Mouse (Mus musculus) heart, embryonic 14.5 days (tissue): Measurements from ENCODE around the gene Mindy1. TPM values are rescaled to one million over a fixed set of nuclear protein-coding genes. Genes with fewer than 3 reads are reported as not detected.
A peak's percentile ranks its signal among the peaks of the same experiment; 100 is the strongest.

ENCODE experiments used
- ATAC-seq: fragments of 200-750 bp; cut with Nextera tagmentation; 2 replicates; pipeline ENCODE4 v1.8.0; 2017; ENCODE audit warnings: low read depth, moderate TSS enrichment; ENCODE audit not compliant: insufficient number of reproducible peaks, insufficient read depth, low FRiP score
- H3K27ac ChIP-seq, 2 experiments: fragments of 200-500 bp in 1 of 2; fragments of 300-500 bp in 1 of 2; sonication (generic) in 1 of 2; replicated peaks in 1 of 2; 2 replicates each; pipeline ENCODE4 v1.5.1; 2012 to 2014; ENCODE audit warnings: low read depth in 2 of 2, low read length in 2 of 2, control low read depth in 1 of 2, mild to moderate bottlenecking in 1 of 2, mixed read lengths in 1 of 2; ENCODE audit not compliant: control insufficient read depth in 1 of 2, insufficient read depth in 1 of 2
- H3K27me3 ChIP-seq: fragments of 300-500 bp; sonication (generic); 2 replicates; pipeline ENCODE4 v1.6.1; 2014; ENCODE audit warnings: mild to moderate bottlenecking, low read length, control low read depth; ENCODE audit not compliant: control insufficient read depth, insufficient read depth
- H3K36me3 ChIP-seq: fragments of 300-500 bp; sonication (generic); 2 replicates; pipeline ENCODE4 v1.6.1; 2014; ENCODE audit warnings: mild to moderate bottlenecking, control low read depth, low read length, mixed read lengths; ENCODE audit not compliant: control insufficient read depth, insufficient read depth
- H3K4me1 ChIP-seq, 2 experiments: fragments of 200-500 bp in 1 of 2; fragments of 300-500 bp in 1 of 2; sonication (generic) in 1 of 2; 2 replicates each; pipeline ENCODE4 v1.6.1; 2012 to 2014; ENCODE audit warnings: low read length in 2 of 2, control low read depth in 1 of 2, mixed read lengths in 1 of 2; ENCODE audit not compliant: control insufficient read depth in 2 of 2, insufficient read depth in 2 of 2
- H3K4me2 ChIP-seq: fragments of 300-500 bp; sonication (generic); 2 replicates; pipeline ENCODE4 v1.6.1; 2014; ENCODE audit warnings: mild to moderate bottlenecking, low read length
- H3K4me3 ChIP-seq, 2 experiments: fragments of 200-500 bp in 1 of 2; fragments of 300-500 bp in 1 of 2; sonication (generic) in 1 of 2; 2 replicates each; pipeline ENCODE4 v1.5.1; 2012 to 2014; ENCODE audit warnings: low read length in 2 of 2, mild to moderate bottlenecking in 2 of 2, control low read depth in 1 of 2, low read depth in 1 of 2, moderate library complexity in 1 of 2; ENCODE audit not compliant: control insufficient read depth in 1 of 2, insufficient read depth in 1 of 2
- H3K9ac ChIP-seq: fragments of 300-500 bp; sonication (generic); 2 replicates; pipeline ENCODE4 v1.6.1; 2014; ENCODE audit warnings: mild to moderate bottlenecking, low read length
- H3K9me3 ChIP-seq: fragments of 300-500 bp; sonication (generic); 2 replicates; pipeline ENCODE4 v1.6.1; 2016; ENCODE audit warnings: low read length, control low read depth; ENCODE audit not compliant: control insufficient read depth
- WGBS: fragments of 180-500 bp; shearing (Covaris S2); extraction: QIAGEN DNeasy Blood & Tissue Kit; methylation state at CpG from one replicate; pipeline ENCODE4 v1.1.7; 2014; 5-methylcytosine and 5-hydroxymethylcytosine counted together
- polyA plus RNA-seq: library from polyadenylated mRNA; unstranded; fragments of >200 nt; fragmentation: Nextera tagmentation; extraction: Ambion mirVana; gene quantifications from 2 replicates; pipeline ENCODE4 v1.2.1, GENCODE M21; 2014

The Mindy1 gene
- polyA plus RNA-seq, 1 experiment from 2014 or later: 28.8 TPM

- ATAC-seq: no peak
- H3K9me3 ChIP-seq: no peaks in the 10 kb centered on the region
- 16% methylated on average over 8 of the region's 8 CpGs for WGBS
- no peaks in the 10 kb centered on the region; the same call in 1 of the 2 replicates for H3K36me3 ChIP-seq
- H3K4me3 ChIP-seq: peak overlapping the region; percentile 83 to 96
- H3K27ac ChIP-seq: peak overlapping the region; percentile 91 to 96
- peaks cover 8 to 30% of the 10 kb centered on the region in 2 experiments for H3K4me1 ChIP-seq
- H3K27me3 ChIP-seq: no peaks in the 10 kb centered on the region
- H3K9ac ChIP-seq: peak overlapping the region; percentile 94
- peak overlapping the region; percentile 89 for H3K4me2 ChIP-seq
These were observed 398 bp upstream of the Mindy1 start for GRCm38 (mm10) chr3:95280747-95281146.

GRCm38 (mm10) chr3:95282381-95282864 lies 1.3 kb downstream of the Mindy1 start:
- peak overlapping the region; percentile 82 to 83 for H3K4me3 ChIP-seq
- H3K4me2 ChIP-seq: peak overlapping the region; percentile 89
- H3K27me3 ChIP-seq: no peaks in the 10 kb centered on the region
- peak overlapping the region; percentile 96 to 99 for H3K27ac ChIP-seq
- WGBS: 1% methylated on average over 11 of the region's 11 CpGs
- peaks cover 4% of the 10 kb centered on the region; the same call in 1 of the 2 replicates for H3K36me3 ChIP-seq
- peaks cover 5 to 23% of the 10 kb centered on the region in 2 experiments for H3K4me1 ChIP-seq
- no peak for ATAC-seq
- no peaks in the 10 kb centered on the region for H3K9me3 ChIP-seq
- H3K9ac ChIP-seq: peak overlapping the region; percentile 94

- H3K36me3 ChIP-seq: peaks cover 10% of the 10 kb centered on the region
- under 1% methylated on average over 49 of the region's 51 CpGs for WGBS
- ATAC-seq: peak; percentile 62
- H3K27ac ChIP-seq: peak overlapping the region; percentile 96 to 99
- H3K9me3 ChIP-seq: no peaks in the 10 kb centered on the region
- H3K4me2 ChIP-seq: peak overlapping the region; percentile 89
- H3K27me3 ChIP-seq: no peaks in the 10 kb centered on the region
- H3K4me3 ChIP-seq: peak overlapping the region; percentile 82 to 83
- H3K9ac ChIP-seq: peak overlapping the region; percentile 94
- peaks cover 3 to 19% of the 10 kb centered on the region in 2 experiments for H3K4me1 ChIP-seq
These were observed 1.9 kb downstream of the Mindy1 start for GRCm38 (mm10) chr3:95282865-95283588.

DNA sequence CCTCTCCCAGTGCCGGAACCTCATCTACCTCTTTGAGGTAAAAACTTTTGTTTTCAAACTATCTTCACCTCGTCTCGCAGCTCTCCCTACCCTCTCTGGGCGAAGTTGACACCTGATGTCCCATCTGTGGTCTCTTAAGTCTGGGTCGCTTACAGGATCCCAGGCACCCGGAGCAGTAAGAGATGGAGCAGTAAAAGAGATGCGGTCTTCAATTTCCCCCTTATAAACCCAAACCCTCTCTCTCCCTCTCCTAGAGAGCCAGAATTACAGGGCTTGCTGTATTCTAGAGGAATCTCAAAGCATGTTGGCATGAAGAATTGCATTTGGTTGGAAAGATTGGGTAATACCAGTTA lies 2.4 kb downstream of the Mindy1 start:
- ATAC-seq: no peak
- under 1% methylated on average over 7 of the region's 7 CpGs for WGBS
- Histone ChIP-seq H3K36me3 (peaks cover 16% of the 10 kb centered on the region), H3K9ac (peak overlapping the region; percentile 94), H3K4me1 (peaks cover 3 to 16% of the 10 kb centered on the region in 2 experiments), H3K27me3 (no peaks in the 10 kb centered on the region), H3K4me2 (peak overlapping the region; percentile 89), H3K9me3 (no peaks in the 10 kb centered on the region), H3K27ac (peak overlapping the region; percentile 96 to 99), H3K4me3 (peak overlapping the region; percentile 82 to 83)

- H3K27me3 ChIP-seq: no peaks in the 10 kb centered on the region
- H3K9ac ChIP-seq: peak overlapping the region; percentile 94
- 8% methylated on average over 1 of the region's 1 CpGs for WGBS
- H3K4me2 ChIP-seq: peak overlapping the region; percentile 89
- H3K4me1 ChIP-seq: peaks cover 3 to 16% of the 10 kb centered on the region in 2 experiments
- ATAC-seq: no peak
- peaks cover 19% of the 10 kb centered on the region for H3K36me3 ChIP-seq
- no peaks in the 10 kb centered on the region for H3K9me3 ChIP-seq
- H3K4me3 ChIP-seq: peak overlapping the region; percentile 82 to 83; a peak in 3 of 4 replicates
- peak overlapping the region in 1 of 2 experiments; percentile 96; a peak in 1 of 4 replicates for H3K27ac ChIP-seq
These were observed 2.9 kb downstream of the Mindy1 start for GRCm38 (mm10) chr3:95284062-95284461.

DNA sequence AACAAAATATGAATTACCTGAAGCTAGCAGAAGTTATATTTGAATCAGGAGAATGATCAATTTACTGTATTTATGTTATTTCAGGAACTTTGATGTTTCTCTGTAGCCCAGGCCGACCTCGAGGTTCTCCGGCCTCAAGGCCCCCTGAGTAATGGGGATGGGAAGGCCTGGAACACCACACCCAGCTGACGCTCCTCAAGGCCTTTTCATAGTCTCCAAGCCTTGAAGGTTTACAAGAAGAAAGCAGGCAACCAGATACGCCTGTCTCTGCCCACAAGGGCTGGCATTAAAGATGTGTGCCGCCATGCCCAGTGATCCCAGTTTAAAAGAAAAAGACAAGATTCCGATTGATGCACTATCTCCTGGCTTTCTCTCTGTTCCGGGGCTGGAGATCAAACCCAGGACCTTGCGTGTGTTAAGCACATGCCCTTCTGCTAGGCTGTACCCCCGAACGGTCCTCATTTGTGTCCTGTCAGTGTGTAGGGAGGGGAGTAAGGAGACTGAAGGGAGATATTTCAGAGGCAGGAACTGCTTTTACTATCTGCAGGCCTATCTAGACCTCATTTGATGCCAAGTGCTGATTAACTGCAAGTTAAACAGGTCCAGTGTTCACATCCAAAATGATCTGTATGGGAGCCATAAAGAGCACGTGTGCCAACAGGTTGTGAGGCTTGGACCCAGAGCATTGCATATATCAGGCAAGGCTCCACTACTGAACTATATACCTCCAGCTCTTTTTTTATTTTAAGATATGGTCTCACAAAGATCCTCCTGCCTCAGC lies 3.5 kb downstream of the Mindy1 start:
- Histone ChIP-seq H3K27me3 (no peaks in the 10 kb centered on the region), H3K9me3 (no peaks in the 10 kb centered on the region), H3K36me3 (peaks cover 24% of the 10 kb centered on the region), H3K27ac (no peak overlapping the region), H3K4me2 (peak overlapping the region; percentile 89), H3K4me3 (peak overlapping the region in 1 of 2 experiments; percentile 83; a peak in 1 of 4 replicates), H3K9ac (peak overlapping the region; percentile 94), H3K4me1 (peaks cover 3 to 16% of the 10 kb centered on the region in 2 experiments)
- no peak for ATAC-seq
- WGBS: 89% methylated on average over 12 of the region's 12 CpGs

GRCm38 (mm10) chr3:95285390-95285789 lies 4.2 kb downstream of the Mindy1 start:
- no peak overlapping the region for H3K9ac ChIP-seq

More at GRCm38 (mm10) chr3:95285390-95285789, 4.2 kb downstream of the Mindy1 start:
- WGBS: 94% methylated on average over 5 of the region's 5 CpGs
- Histone ChIP-seq H3K27me3 (no peaks in the 10 kb centered on the region), H3K4me2 (no peak overlapping the region), H3K27ac (no peak overlapping the region), H3K4me1 (peaks cover 3 to 16% of the 10 kb centered on the region in 2 experiments), H3K4me3 (no peak overlapping the region), H3K9me3 (no peaks in the 10 kb centered on the region), H3K36me3 (peaks cover 29% of the 10 kb centered on the region)
- ATAC-seq: no peak
